Mouse (Mus musculus) heart, postnatal 0 days (tissue): Measurements from ENCODE around the gene Tgfb2. TPM values are rescaled to one million over a fixed set of nuclear protein-coding genes. Genes with fewer than 3 reads are reported as not detected.

ENCODE experiments used
- ATAC-seq: fragments of 200-750 bp; cut with Nextera tagmentation; 2 replicates; pipeline ENCODE4 v1.8.0; 2017; ENCODE audit warnings: low read depth, moderate number of reproducible peaks, moderate library complexity; ENCODE audit not compliant: insufficient read depth
- DNase-seq: peaks from one replicate; pipeline ENCODE4 v3.0.0-alpha.2; 2016; ENCODE audit warnings: low spot score
- H3K27ac ChIP-seq: fragments of 300-500 bp; sonication (generic); 2 replicates; pipeline ENCODE4 v1.5.1; 2014; ENCODE audit warnings: low read depth, mild to moderate bottlenecking
- H3K27me3 ChIP-seq: fragments of 300-500 bp; sonication (generic); 2 replicates; pipeline ENCODE4 v1.6.1; 2014; ENCODE audit warnings: low read length, mixed read lengths; ENCODE audit not compliant: control insufficient read depth, insufficient read depth
- H3K36me3 ChIP-seq: fragments of 300-500 bp; sonication (generic); replicated peaks from 2 replicates; pipeline ENCODE4 v1.6.1; 2014; ENCODE audit warnings: low read length, mixed read lengths; ENCODE audit not compliant: control insufficient read depth, insufficient read depth
- H3K4me1 ChIP-seq: fragments of 300-500 bp; sonication (generic); 2 replicates; pipeline ENCODE4 v1.6.1; 2014; ENCODE audit warnings: antibody characterized with exemption; ENCODE audit not compliant: control insufficient read depth, insufficient read depth
- H3K4me2 ChIP-seq: fragments of 300-500 bp; sonication (generic); 2 replicates; pipeline ENCODE4 v1.6.1; 2014; ENCODE audit warnings: low read depth, mild to moderate bottlenecking, low read length, moderate library complexity
- H3K4me3 ChIP-seq: fragments of 300-500 bp; sonication (generic); 2 replicates; pipeline ENCODE4 v1.5.1; 2014; ENCODE audit warnings: low read depth, low read length
- H3K9ac ChIP-seq: fragments of 300-500 bp; sonication (generic); replicated peaks from 2 replicates; pipeline ENCODE4 v1.6.1; 2014; ENCODE audit warnings: low read depth, low read length, mixed read lengths
- H3K9me3 ChIP-seq: fragments of 300-500 bp; sonication (generic); replicated peaks from 2 replicates; pipeline ENCODE4 v1.6.1; 2016; ENCODE audit warnings: low read length; ENCODE audit not compliant: control insufficient read depth
- CTCF ChIP-seq: IDR thresholded peaks from 2 replicates; pipeline ENCODE4 v1.5.1; 2016; ENCODE audit warnings: antibody characterized with exemption, control low read depth, low read depth
- EP300 ChIP-seq: IDR thresholded peaks from 2 replicates; pipeline ENCODE4 v1.6.1; 2016; ENCODE audit warnings: antibody characterized with exemption, low read depth
- WGBS: fragments of 180-500 bp; shearing (Covaris S2); extraction: QIAGEN DNeasy Blood & Tissue Kit; methylation state at CpG from one replicate; pipeline ENCODE4 v1.1.7; 2014; 5-methylcytosine and 5-hydroxymethylcytosine counted together
- polyA plus RNA-seq: library from polyadenylated mRNA; unstranded; fragments of >200 nt; fragmentation: Nextera tagmentation; extraction: Ambion mirVana; gene quantifications from 2 replicates; pipeline ENCODE4 v1.2.1, GENCODE M21; 2015
- total RNA-seq: library from RNA; depleted of rRNA; stranded (reverse); fragments of >200 nt; gene quantifications from 2 replicates; pipeline ENCODE4 v1.2.3, GENCODE M21; 2014; ENCODE audit warnings: low replicate concordance; rRNA removed

Gene Tgfb2
- 14.8 and 17.7 TPM in 2 replicates for total RNA-seq
- 19.9 and 21.0 TPM in 2 replicates for polyA plus RNA-seq

- TF ChIP-seq CTCF = no peak
- TF ChIP-seq EP300 = no peak
- no peaks in the 10 kb centered on the region for H3K36me3 ChIP-seq
- H3K4me2 ChIP-seq = peak within 1 kb of the TSS; percentile 86
- peak; percentile 24; the same call in 1 of the 2 replicates for ATAC-seq
- peak within 1 kb of the TSS; percentile 81 for H3K9ac ChIP-seq
- H3K4me1 ChIP-seq = no peaks in the 10 kb centered on the region; the same call in 1 of the 2 replicates
- peak; percentile 43 for DNase-seq
- WGBS = 5% methylated on average over 12 of the region's 12 CpGs
- peak within 1 kb of the TSS; percentile 89 for H3K4me3 ChIP-seq
- no peaks in the 10 kb centered on the region for H3K9me3 ChIP-seq
- H3K27ac ChIP-seq = peak within 1 kb of the TSS; percentile 79
- H3K27me3 ChIP-seq = no peaks in the 10 kb centered on the region
Observed at GRCm38 (mm10) chr1:186705915-186706248, at the start of gene Tgfb2. TSS of gene Tgfb2 (minus strand) at chr1:186705989.

- peaks cover 12% of the 10 kb centered on the region for H3K4me1 ChIP-seq
- H3K27ac ChIP-seq = peak overlapping the region; percentile 89
- H3K36me3 ChIP-seq = no peaks in the 10 kb centered on the region
- no peak for TF ChIP-seq EP300
- no peak for TF ChIP-seq CTCF
- no peaks in the 10 kb centered on the region for H3K27me3 ChIP-seq
- peak overlapping the region; percentile 85 for H3K9ac ChIP-seq
- peak overlapping the region; percentile 74 for H3K4me3 ChIP-seq
- peak; percentile 43; the same call in 1 of the 2 replicates for ATAC-seq
- peak overlapping the region; percentile 87 for H3K4me2 ChIP-seq
- peak; percentile 8 for DNase-seq
- no peaks in the 10 kb centered on the region for H3K9me3 ChIP-seq
- 33% methylated on average over 10 of the region's 10 CpGs for WGBS
Observed at GRCm38 (mm10) chr1:186749675-186750283, 44.0 kb upstream of the Tgfb2 start.

- ATAC-seq = peak; percentile 94
- H3K9ac ChIP-seq = peak within 1 kb of the TSS; percentile 85
- no peaks in the 10 kb centered on the region for H3K27me3 ChIP-seq
Observed at GRCm38 (mm10) chr1:186748724-186749653, 43.2 kb upstream of the Tgfb2 start, which contains the start of gene Rrp15. TSS of gene Rrp15 (minus strand) at chr1:186749358.

GRCm38 (mm10) chr1:186739828-186740227 is 34.0 kb upstream of the Tgfb2 start:
- Histone ChIP-seq H3K4me3 (no peak overlapping the region), H3K36me3 (peaks cover 32% of the 10 kb centered on the region), H3K9me3 (no peaks in the 10 kb centered on the region), H3K9ac (no peak overlapping the region), H3K27me3 (no peaks in the 10 kb centered on the region), H3K27ac (no peak overlapping the region), H3K4me1 (peaks cover 3% of the 10 kb centered on the region), H3K4me2 (no peak overlapping the region)
- TF ChIP-seq EP300 = no peak
- TF ChIP-seq CTCF = no peak
- DNase-seq (no peak), ATAC-seq (no peak)
- 67% methylated on average over 7 of the region's 7 CpGs for WGBS

More at GRCm38 (mm10) chr1:186748724-186749653, 43.2 kb upstream of the Tgfb2 start, which contains the start of gene Rrp15:
- no peak for TF ChIP-seq EP300
- no peak for TF ChIP-seq CTCF
- no peaks in the 10 kb centered on the region for H3K36me3 ChIP-seq
- DNase-seq = peak; percentile 87
- under 1% methylated on average over 46 of the region's 46 CpGs for WGBS
- peak within 1 kb of the TSS; percentile 74 for H3K4me3 ChIP-seq
- peak within 1 kb of the TSS; percentile 87 for H3K4me2 ChIP-seq
- H3K9me3 ChIP-seq = no peaks in the 10 kb centered on the region
- peaks cover 12% of the 10 kb centered on the region for H3K4me1 ChIP-seq
- H3K27ac ChIP-seq = peak within 1 kb of the TSS; percentile 89

- Histone ChIP-seq H3K27ac (no peak overlapping the region), H3K4me3 (no peak overlapping the region), H3K27me3 (no peaks in the 10 kb centered on the region), H3K36me3 (peaks cover 32% of the 10 kb centered on the region), H3K4me2 (no peak overlapping the region), H3K9ac (no peak overlapping the region), H3K9me3 (no peaks in the 10 kb centered on the region), H3K4me1 (no peaks in the 10 kb centered on the region)
- no peak for ATAC-seq
- DNase-seq = no peak
- WGBS = 85% methylated on average over 5 of the region's 5 CpGs
- TF ChIP-seq EP300 = no peak
- TF ChIP-seq CTCF = no peak
Observed at GRCm38 (mm10) chr1:186735537-186735936, 29.7 kb upstream of the Tgfb2 start.
